Mouse (Mus musculus): ENCODE results near the gene Hsf5. TPM values are rescaled to one million over a fixed set of nuclear protein-coding genes. Genes with fewer than 3 reads are reported as not detected.

Hsf5 gene
- polyA plus RNA-seq, 1 experiment from 2014 or later, result 0.11 TPM

GRCm38 (mm10) chr11:87584711-87585505 lies 32.1 kb upstream of the Hsf5 start:
- H3K36me3 ChIP-seq (ENCODE audit: control insufficient read depth, insufficient read depth, low read length), result no peaks in the 10 kb centered on the region
- no peaks in the 10 kb centered on the region for H3K9me3 ChIP-seq (replicated peaks; ENCODE audit: control insufficient read depth, low read length)
- 0 out of 2 replicates have a peak, but pooled peaks cover 2% of the 10 kb centered on the region for H3K27me3 ChIP-seq (ENCODE audit: control insufficient read depth, insufficient read depth, low read length)
- H3K9ac ChIP-seq (ENCODE audit: low read depth, low read length), result no peak overlapping the region
- H3K4me1 ChIP-seq (ENCODE audit: control insufficient read depth, insufficient read depth, low read length), result peaks cover 16% of the 10 kb centered on the region
- no peak overlapping the region for H3K4me2 ChIP-seq
- WGBS (ENCODE audit: insufficient replicate concordance), result 72% methylated on average over 10 of the region's 10 CpGs
- no peak overlapping the region for H3K27ac ChIP-seq (ENCODE audit: low read depth, low read length)
- no peak for ATAC-seq (replicated peaks; ENCODE audit: insufficient number of reproducible peaks, low FRiP score, low TSS enrichment)
- no peak overlapping the region for H3K4me3 ChIP-seq (ENCODE audit: low read depth, low read length)

- H3K4me1 ChIP-seq (ENCODE audit: control insufficient read depth, insufficient read depth, low read length), result peaks cover 16% of the 10 kb centered on the region
- H3K4me2 ChIP-seq, result no peak overlapping the region
- ATAC-seq (replicated peaks; ENCODE audit: insufficient number of reproducible peaks, low FRiP score, low TSS enrichment), result no peak
- H3K27ac ChIP-seq (ENCODE audit: low read depth, low read length), result no peak overlapping the region
- H3K9ac ChIP-seq (ENCODE audit: low read depth, low read length), result no peak overlapping the region
- H3K4me3 ChIP-seq (ENCODE audit: low read depth, low read length), result no peak overlapping the region
- WGBS (ENCODE audit: insufficient replicate concordance), result 90% methylated on average over 5 of the region's 5 CpGs
- no peaks in the 10 kb centered on the region for H3K9me3 ChIP-seq (replicated peaks; ENCODE audit: control insufficient read depth, low read length)
- H3K27me3 ChIP-seq (ENCODE audit: control insufficient read depth, insufficient read depth, low read length), result no peaks in the 10 kb centered on the region
- H3K36me3 ChIP-seq (ENCODE audit: control insufficient read depth, insufficient read depth, low read length), result no peaks in the 10 kb centered on the region
These were observed 29.6 kb upstream of the Hsf5 start for GRCm38 (mm10) chr11:87587211-87587874.

- Histone ChIP-seq H3K27me3 (ENCODE audit: control insufficient read depth, insufficient read depth, low read length) (no peaks in the 10 kb centered on the region), H3K27ac (ENCODE audit: low read depth, low read length) (no peak overlapping the region), H3K4me2 (peak overlapping the region; percentile 89), H3K4me3 (ENCODE audit: low read depth, low read length) (peak overlapping the region; percentile 10; the same call in 1 of the 2 replicates), H3K9me3 (replicated peaks; ENCODE audit: control insufficient read depth, low read length) (no peaks in the 10 kb centered on the region), H3K9ac (ENCODE audit: low read depth, low read length) (no peak overlapping the region), H3K4me1 (ENCODE audit: control insufficient read depth, insufficient read depth, low read length) (peaks cover 34% of the 10 kb centered on the region), H3K36me3 (ENCODE audit: control insufficient read depth, insufficient read depth, low read length) (peaks cover 4% of the 10 kb centered on the region; the same call in 1 of the 2 replicates)
- 84% methylated on average over 8 of the region's 8 CpGs for WGBS (ENCODE audit: insufficient replicate concordance)
- ATAC-seq (replicated peaks; ENCODE audit: insufficient number of reproducible peaks, low FRiP score, low TSS enrichment), result no peak
These were observed 27.4 kb upstream of the Hsf5 start for GRCm38 (mm10) chr11:87589605-87590004.

GRCm38 (mm10) chr11:87590841-87591525 lies 26.0 kb upstream of the Hsf5 start:
- H3K36me3 ChIP-seq (ENCODE audit: control insufficient read depth, insufficient read depth, low read length), result peaks cover 4% of the 10 kb centered on the region; the same call in 1 of the 2 replicates
- peak overlapping the region; percentile 70 for H3K4me3 ChIP-seq (ENCODE audit: low read depth, low read length)
- no peaks in the 10 kb centered on the region for H3K27me3 ChIP-seq (ENCODE audit: control insufficient read depth, insufficient read depth, low read length)
- 2% methylated on average over 25 of the region's 25 CpGs for WGBS (ENCODE audit: insufficient replicate concordance)
- H3K9ac ChIP-seq (ENCODE audit: low read depth, low read length), result peak overlapping the region; percentile 97
- no peak for ATAC-seq (replicated peaks; ENCODE audit: insufficient number of reproducible peaks, low FRiP score, low TSS enrichment)
- H3K4me1 ChIP-seq (ENCODE audit: control insufficient read depth, insufficient read depth, low read length), result peaks cover 39% of the 10 kb centered on the region
- H3K9me3 ChIP-seq (replicated peaks; ENCODE audit: control insufficient read depth, low read length), result no peaks in the 10 kb centered on the region
- peak overlapping the region; percentile 89 for H3K4me2 ChIP-seq
- peak overlapping the region; percentile 95 for H3K27ac ChIP-seq (ENCODE audit: low read depth, low read length)

GRCm38 (mm10) chr11:87591526-87592353 lies 25.2 kb upstream of the Hsf5 start, which contains the start of gene Mtmr4:
TSS of gene Mtmr4 (plus strand) at chr11:87592162.
- peak; percentile 98 for ATAC-seq (replicated peaks; ENCODE audit: insufficient number of reproducible peaks, low FRiP score, low TSS enrichment)
- peak within 1 kb of the TSS; percentile 89 for H3K4me2 ChIP-seq
- no peaks in the 10 kb centered on the region for H3K9me3 ChIP-seq (replicated peaks; ENCODE audit: control insufficient read depth, low read length)
- no peaks in the 10 kb centered on the region for H3K27me3 ChIP-seq (ENCODE audit: control insufficient read depth, insufficient read depth, low read length)
- H3K27ac ChIP-seq (ENCODE audit: low read depth, low read length), result peak within 1 kb of the TSS; percentile 95
- peak within 1 kb of the TSS; percentile 97 for H3K9ac ChIP-seq (ENCODE audit: low read depth, low read length)
- H3K4me1 ChIP-seq (ENCODE audit: control insufficient read depth, insufficient read depth, low read length), result peaks cover 47% of the 10 kb centered on the region
- under 1% methylated on average over 61 of the region's 61 CpGs for WGBS (ENCODE audit: insufficient replicate concordance)
- H3K36me3 ChIP-seq (ENCODE audit: control insufficient read depth, insufficient read depth, low read length), result peaks cover 4% of the 10 kb centered on the region; the same call in 1 of the 2 replicates
- H3K4me3 ChIP-seq (ENCODE audit: low read depth, low read length), result peak within 1 kb of the TSS; percentile 70

GRCm38 (mm10) chr11:87592354-87592695 lies 24.6 kb upstream of the Hsf5 start:
- Histone ChIP-seq H3K4me2 (peak overlapping the region; percentile 81), H3K4me1 (ENCODE audit: control insufficient read depth, insufficient read depth, low read length) (peaks cover 47% of the 10 kb centered on the region), H3K4me3 (ENCODE audit: low read depth, low read length) (peak overlapping the region; percentile 70), H3K9ac (ENCODE audit: low read depth, low read length) (peak overlapping the region; percentile 79), H3K27me3 (ENCODE audit: control insufficient read depth, insufficient read depth, low read length) (no peaks in the 10 kb centered on the region), H3K9me3 (replicated peaks; ENCODE audit: control insufficient read depth, low read length) (no peaks in the 10 kb centered on the region), H3K36me3 (ENCODE audit: control insufficient read depth, insufficient read depth, low read length) (peaks cover 5% of the 10 kb centered on the region; the same call in 1 of the 2 replicates), H3K27ac (ENCODE audit: low read depth, low read length) (peak overlapping the region; percentile 94)
- WGBS (ENCODE audit: insufficient replicate concordance), result under 1% methylated on average over 15 of the region's 15 CpGs
- no peak for ATAC-seq (replicated peaks; ENCODE audit: insufficient number of reproducible peaks, low FRiP score, low TSS enrichment)

GRCm38 (mm10) chr11:87592713-87593598 lies 24.0 kb upstream of the Hsf5 start:
- H3K27me3 ChIP-seq (ENCODE audit: control insufficient read depth, insufficient read depth, low read length), result no peaks in the 10 kb centered on the region
- H3K4me3 ChIP-seq (ENCODE audit: low read depth, low read length), result peak overlapping the region; percentile 70
- peak overlapping the region; percentile 81 for H3K4me2 ChIP-seq
- 40% methylated on average over 13 of the region's 13 CpGs for WGBS (ENCODE audit: insufficient replicate concordance)
- ATAC-seq (replicated peaks; ENCODE audit: insufficient number of reproducible peaks, low FRiP score, low TSS enrichment), result no peak
- H3K9me3 ChIP-seq (replicated peaks; ENCODE audit: control insufficient read depth, low read length), result no peaks in the 10 kb centered on the region
- H3K36me3 ChIP-seq (ENCODE audit: control insufficient read depth, insufficient read depth, low read length), result peaks cover 10% of the 10 kb centered on the region; the same call in 1 of the 2 replicates
- peak overlapping the region; percentile 79 for H3K9ac ChIP-seq (ENCODE audit: low read depth, low read length)
- peaks cover 47% of the 10 kb centered on the region for H3K4me1 ChIP-seq (ENCODE audit: control insufficient read depth, insufficient read depth, low read length)
- peak overlapping the region; percentile 94 for H3K27ac ChIP-seq (ENCODE audit: low read depth, low read length)
